Mouse (Mus musculus) cerebellum, postnatal 4 days (tissue): ENCODE measurements around the gene Nckap5l.
"Not testable (repeated sequence)": the region's sequence is repeated elsewhere in the genome, so short reads cannot be mapped to it uniquely, and the experiment has no call there.

ENCODE experiments used
- DNase-seq, 2 experiments: peaks; one replicate each; pipeline ENCODE4 v3.0.0; 2022; ENCODE audit warnings: low spot score in 2 of 2, mixed read lengths in 1 of 2

Gene Nckap5l

DNA sequence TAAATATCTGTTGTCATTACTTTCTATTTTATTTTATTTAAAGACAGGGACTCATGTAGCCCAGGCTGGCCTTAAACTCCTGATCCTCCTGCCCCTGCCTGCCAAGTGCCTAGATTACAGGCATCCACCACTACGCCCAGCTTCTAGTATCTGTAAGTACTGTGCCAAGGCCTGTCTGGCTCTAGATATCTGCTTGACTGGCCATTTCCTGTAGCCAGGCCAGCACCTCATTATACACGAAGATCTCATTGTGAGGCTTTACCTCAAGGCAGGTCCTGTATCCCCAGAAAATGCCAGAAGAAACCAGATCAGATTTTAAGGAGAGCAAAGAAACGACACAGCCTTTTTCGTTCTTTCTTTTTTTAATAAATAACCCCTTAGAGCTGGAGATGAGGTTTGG, 12.2 kb upstream of the Nckap5l start:
- no peak for DNase-seq

DNA sequence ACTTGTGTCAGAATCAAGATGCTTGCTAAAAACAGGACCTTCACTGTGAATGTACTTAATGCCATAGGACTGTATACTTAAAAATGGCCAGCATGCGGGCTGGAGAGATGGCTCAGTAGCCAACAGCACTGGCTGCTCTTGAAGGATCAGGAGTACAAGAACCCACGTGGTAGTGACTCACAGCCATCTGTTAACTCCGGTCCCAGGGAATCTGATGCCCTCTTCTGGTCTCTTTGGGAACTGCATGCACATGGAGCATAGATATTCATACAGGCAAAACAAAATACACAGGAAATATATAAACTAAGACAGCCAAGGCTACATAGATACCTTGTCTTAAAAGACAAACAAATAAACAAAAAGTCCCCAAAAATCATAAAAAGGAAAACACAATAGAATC, 11.5 kb upstream of the Nckap5l start:
- peak; percentile 70 to 90 for DNase-seq

DNA sequence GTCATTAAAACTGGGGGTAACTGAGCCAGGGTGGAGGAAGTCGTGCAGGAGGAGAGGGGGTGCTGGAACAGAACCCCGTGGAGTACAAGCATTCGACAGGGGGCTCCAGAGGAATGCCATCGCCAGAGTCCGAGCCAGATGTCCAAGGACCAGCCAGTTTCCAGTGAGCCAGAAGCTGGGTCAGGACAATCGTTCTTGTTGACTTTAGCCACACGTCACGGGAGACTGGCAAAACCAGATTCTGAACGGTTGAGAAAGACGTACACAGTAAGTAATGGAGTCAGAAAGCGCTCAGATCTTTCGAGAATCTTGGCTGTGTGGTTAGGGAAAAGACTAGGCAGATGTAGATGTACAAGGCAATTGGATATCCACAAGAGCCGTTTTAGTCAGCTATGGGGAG, 5.6 kb upstream of the Nckap5l start:
- DNase-seq = no peak

DNA sequence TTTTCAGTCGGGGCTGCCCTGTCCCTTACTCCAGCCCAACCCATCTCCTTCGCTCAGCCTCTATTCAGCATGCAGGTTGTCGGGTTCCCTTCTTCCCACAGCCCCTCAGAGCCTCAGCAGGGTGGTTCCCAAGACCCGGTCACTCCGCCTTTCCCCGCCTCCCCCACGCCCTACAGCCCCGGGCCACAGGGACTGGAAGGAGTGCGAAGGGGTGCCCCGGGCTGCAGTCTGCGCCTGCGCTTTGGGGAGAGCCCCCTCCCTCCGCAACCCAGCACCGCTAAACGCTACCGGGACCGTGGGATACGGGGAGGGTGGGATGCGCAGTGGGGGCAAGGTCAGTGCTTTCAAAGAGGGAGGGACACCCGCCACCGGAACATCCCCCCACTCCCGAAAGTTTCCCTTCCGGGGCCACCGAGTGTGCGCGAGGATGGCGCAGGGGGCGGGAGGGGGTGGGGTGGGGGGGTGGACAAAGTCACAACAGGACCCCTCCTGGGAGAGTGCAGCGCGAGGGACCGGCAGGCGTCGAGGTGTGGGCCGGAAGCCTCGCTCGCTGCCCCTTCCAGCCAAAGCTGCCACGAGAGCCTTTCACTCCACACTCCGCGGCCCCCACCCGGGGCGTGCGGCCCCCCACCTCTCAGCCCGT, 464 bp downstream of the Nckap5l start:
- peak in 1 of 2 experiments; percentile 60 for DNase-seq

DNA sequence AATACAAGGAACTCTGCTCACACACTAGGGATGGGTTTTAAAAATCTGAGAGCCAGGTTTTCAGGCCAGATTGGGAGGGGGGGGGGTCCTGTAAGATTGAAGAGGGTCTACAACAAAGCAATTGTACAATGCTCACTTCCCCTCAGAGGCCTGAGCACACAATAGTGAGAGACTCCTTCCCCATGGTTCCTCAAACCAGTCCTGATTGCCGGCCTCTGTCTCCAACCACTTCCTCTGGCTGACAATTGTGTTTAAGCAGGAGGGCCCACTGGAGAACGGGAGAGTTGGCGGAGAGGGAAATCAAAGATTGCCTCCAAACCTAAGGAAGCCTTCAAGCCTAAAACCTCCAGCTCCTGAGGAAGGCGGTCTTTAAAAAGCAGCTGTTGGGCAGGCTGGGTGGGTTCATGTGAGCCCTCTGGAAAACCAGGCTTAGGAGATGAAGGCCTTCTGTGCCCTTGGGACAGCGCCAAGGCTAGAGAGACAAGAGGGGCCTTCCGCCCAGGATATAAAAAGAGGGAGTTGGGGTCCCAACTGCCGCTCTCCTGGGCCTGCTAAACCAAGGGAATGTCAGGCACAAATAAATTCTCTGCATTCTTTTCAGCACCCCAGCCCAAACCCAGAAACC, 1.1 kb downstream of the Nckap5l start:
- peak in 1 of 2 experiments; percentile 42 for DNase-seq

DNA sequence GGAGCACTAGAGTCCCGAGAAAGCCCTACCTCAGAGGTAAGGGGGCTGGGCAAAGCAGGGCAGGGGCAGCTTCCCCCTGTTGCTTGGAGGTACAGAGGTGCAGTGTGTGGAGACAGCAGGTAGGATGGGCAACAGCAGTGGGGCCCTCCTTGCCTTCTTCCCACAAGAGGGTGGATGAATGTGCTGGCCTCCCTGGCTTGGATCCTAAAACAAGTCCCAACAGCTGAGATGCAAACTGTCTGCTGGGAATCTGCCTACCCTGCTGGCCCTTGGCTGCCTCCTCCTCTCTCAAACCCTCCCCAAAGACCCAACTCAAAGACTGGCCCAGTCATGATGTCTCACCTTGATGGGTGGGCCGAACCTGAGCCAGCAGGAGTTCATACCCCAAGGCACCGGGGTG, 2.1 kb downstream of the Nckap5l start:
- DNase-seq = no peak

DNA sequence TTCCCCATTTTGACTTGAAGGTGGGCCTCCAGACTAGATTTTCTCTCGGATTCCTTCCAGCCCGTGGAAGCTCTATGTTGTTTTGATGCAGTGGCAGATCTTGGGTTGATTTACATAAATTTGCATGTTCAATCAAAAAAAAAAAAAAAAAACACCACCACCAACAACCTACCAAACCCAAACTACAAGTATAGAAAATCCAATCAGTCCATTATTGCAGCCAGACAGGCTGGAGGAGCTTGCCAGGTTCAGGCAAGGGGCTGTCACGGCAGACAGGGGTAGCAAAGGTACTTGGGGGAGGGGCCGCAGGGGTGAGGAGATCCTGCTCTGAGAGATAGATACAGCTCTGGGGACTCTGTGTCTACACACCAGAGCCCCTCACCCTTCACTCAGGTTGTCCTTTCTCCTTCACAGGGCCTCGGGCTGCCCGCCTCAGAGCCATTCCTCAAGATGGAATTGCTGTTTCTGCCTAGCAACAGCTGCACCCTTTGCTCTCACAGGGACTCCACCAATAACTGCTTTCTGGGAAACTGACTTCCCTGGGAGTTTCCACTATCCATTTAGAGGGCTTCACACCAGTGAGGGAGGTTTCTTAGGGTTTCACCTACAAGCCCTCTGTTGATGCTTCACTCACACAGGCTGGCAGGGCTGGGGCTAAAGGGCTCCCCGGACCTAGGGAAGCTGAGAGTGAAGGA, 2.8 kb downstream of the Nckap5l start:
- no peak for DNase-seq

DNA sequence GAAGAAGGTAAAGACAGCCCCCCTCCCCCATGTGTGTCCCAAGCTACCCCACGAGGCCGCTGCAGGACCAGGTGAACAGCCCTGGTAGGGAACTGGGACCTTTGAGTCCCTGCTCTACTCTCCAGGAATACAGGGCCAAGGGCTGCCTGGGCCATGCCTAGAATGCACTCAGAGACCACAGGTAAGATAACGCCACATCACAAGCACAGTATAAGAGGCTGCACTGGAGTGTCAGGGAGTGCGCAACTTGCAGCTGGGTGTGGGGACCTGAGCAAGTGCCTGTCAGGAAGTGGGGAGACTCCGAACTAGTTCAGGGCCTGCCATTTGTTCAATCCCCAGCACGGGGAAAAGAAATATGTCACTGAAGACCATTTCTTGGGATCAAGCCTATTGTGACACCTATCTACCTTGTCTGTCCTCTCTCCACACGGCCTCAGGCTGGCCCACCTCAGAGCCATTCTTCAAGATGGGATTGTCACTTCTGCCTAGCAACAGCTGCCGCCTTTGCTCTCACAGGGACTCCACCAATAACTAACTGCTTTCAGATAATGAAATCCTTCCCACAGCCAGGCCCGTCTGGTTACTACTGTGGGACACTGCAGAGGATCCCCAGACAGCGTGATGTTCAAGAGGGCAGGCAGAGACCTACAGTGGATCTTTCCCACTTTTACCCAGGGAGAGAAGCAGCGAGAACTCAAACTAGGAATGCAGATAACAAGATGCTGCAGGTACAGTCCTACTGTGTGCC, 4.2 kb downstream of the Nckap5l start:
- no peak for DNase-seq

DNA sequence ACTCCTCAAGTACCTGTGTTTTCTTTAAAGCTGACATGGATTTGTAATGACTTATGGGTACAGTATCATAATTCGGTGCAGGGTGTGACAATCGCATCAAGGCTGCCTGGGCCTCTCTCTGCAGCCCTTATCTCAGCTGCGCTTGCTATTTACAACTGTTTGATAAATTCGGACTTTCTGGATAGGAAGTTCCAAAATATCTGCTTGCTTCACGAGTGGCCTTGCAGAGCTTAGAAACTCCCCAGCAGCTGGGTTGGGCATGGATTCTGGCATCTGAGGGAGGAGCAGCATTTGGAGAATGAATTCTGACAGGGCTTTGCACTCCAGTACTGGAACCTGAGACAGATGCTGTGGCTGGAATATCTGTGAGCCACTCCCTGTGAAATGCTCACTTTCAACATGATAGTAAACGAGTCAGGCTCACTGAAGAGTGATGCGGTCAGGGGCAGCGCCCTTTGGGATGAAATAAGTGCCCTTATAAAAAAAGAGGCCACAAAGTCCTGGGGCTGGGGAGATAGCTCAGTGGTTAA, 7.7 kb downstream of the Nckap5l start:
- DNase-seq = no peak

DNA sequence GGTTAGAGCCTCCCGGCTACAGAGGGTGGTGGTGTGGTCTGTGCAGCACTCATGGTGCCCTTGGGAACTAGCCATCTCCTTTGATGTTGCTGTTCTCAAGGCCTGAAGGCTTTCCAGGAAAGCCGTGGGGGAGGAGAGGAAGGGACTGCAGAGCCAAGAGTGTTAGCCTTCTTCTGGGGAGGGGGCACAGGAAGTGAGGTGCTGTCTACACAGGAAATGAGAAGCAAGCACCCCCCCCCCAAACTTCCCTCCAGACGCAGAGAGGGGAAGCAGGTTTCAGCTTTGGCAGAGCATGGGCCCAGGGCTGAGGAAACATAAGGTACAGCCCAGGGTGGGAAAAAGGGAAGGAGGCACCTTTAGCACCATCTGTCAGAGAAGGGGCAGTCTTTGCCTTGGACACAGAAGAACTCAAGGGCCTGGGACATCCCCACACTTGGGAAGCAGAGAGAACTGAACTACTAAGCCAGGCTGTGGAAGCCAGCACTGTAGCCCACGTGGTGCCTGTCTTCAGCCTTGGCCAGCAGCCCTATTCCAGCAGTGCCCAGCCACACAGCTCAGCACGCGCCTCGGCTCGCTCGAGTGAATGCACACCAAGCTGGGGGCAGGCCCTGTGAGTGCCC, 8.3 kb downstream of the Nckap5l start:
- DNase-seq = peak in 1 of 2 experiments; percentile 72

DNA sequence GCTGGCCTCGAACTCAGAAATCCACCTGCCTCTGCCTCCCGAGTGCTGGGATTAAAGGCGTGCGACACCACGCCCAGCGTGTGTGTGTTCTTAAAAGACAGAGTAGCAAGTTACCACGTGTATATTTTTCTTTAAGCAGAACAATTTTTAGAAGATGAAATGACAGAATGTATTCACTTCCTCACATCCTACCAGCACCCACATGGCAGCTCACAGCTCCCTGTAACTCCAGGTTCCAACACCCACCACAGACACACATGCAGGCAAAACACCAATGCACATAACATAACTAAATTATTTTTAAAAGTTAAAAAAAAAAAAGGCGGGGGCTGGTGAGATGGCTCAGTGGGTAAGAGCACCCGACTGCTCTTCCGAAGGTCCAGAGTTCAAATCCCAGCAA, 11.4 kb downstream of the Nckap5l start:
- DNase-seq = not testable (repeated sequence)

DNA sequence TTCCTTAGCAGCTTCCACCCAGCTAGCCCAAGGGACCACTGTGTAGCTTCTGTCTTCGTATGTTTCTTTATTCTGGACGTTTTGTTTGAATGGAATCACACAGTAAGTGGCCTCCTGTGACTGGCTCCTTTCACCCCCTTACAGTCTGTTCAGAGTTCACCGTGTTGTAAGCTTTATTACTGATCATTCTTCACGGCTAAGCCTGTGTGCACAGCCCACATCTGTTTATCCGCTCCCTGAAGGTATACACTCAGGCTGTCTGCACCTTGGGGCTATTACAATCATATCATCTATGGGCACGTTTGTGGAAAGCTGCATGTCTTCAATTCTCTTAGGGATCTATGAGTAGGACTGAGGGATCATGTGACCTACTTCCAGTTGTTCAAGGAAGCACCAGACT, 12.0 kb downstream of the Nckap5l start:
- DNase-seq = no peak

DNA sequence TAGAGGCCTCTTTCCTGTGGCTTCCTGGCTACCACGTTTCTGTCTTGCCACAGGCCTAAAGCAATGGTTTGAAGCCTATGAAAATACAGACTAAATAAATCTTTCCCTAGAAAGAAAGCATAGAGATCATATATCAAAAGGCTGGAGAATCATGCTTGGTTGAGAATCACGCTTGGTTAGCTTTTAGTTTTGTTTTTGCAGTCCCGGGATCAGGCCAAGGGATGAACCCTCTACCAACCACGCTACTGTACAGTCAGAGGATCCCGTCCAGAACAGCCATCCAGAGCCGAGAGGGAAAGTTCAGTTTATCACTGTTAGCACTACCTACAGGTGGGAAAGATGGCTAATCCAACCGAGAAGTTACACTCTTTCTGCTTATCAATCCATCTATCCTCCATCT, 15.2 kb downstream of the Nckap5l start:
- DNase-seq = no peak

DNA sequence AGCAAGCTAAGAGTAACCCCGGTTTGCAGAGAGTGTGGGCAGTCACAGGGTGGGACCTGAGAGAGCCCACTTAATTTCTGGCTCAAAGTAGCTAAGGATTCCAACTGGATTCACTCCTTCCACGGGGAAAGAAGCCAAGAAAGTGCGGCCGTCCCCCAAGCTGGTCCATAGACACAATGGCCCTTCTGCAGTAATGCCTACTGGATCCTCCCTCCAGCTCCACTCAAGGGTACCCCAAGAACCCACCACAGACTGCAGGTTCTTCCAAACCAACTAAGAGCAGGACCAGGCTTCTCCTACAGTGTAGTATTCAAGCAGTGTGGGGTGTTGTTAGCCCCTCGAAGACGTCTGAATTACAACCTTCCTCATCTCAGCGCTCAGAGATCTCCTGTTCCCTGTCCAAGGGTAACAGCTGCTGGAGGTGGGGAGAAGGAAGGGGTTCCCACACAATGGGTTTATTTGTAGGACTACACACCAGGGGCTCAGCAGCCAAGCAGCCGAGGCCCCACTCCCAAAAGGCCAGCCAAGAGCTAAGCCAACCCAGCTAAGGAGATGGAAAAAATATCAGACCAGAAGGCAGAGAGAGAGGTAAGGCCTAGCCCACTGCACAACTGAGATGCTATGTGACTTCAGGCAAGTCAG, 16.6 kb downstream of the Nckap5l start:
- DNase-seq = peak; percentile 20 to 54

DNA sequence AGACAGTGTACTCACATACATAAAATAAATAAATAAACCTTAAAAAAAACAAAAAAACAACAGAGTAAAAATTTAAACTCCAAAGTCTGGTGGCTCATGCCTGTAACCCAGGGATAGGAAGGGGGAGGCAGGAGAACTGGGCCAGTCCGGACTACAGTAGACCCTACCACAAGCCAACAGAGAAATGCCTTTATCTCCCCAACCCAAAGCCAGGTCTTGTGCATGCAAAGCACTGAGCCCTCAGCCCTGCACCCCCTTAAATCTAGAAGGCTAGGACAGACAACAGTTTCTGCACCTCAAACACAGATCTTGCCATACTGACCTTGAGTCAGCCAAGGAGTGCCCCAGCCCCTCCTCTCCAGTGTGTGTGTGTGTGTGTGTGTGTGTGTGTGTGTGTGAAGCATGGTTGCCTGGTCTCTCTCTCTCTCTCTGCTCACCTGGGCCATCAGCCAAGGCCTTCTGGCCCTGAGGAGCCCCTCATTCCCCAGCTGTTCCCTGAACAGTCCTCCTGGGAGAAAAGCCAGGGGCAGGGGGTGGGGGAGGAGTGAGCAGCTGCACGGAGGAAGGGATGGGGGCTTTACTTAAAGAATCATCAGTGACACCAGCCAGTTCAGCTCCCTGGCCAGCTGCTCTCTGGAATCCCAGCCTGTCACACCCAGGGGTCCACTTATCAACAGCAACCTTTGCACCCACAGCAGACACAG, 17.3 kb downstream of the Nckap5l start:
- peak; percentile 30 to 79 for DNase-seq

DNA sequence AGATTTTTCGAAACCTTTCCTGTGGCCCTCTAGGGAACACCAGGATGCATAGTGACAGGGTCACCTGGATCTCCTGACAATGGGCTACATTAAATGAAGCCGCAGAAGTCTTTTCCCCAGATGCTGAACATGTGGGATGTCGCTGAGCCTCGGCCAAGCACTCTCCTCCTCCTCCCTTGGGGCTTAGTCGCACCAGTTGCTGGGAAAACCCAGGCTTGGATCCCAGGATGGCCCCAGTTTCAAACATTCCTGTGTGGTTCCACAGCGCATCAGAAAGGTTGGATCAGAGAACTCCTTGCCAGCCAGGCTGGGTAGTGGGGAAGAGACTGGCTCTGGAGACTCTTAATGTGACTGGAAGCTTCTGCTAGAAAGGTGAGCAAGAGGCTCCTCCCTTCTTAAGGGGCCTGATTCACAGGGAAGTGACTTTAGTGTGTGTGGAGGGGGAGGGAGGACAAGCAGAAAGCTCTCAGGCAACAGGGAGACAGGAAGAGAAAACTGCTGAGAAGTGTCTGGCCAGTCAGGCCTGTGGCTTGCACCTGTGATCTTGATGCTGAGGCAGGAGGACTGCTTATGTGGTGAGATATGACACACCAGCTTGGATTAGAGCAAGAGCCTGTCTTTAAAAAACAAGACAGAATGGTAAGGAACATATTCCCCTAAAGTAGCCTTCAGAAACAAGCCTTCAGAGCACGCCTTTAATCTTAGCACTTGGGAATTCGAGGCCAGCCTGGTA, 18.4 kb downstream of the Nckap5l start:
- DNase-seq = no peak

DNA sequence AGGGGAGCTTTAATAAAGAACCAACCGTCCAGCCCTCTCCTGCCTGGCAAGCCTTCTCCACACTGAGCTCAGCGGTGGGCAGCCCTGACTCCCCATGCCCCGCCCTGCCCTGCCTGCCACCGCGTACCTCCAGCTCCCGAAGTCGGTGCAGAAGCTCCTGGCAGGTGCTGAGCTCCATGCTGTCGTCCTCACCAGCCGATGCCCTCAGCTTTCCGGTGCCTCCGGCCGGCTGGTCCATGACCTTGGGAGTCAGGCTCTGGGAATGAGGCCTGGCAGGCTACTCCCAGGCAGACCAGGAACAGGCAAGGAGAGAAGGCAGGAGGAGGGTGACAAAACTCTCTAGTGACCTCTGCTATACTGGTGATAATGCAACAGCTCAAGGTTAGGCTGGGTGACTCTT, 23.6 kb downstream of the Nckap5l start:
- no peak for DNase-seq

DNA sequence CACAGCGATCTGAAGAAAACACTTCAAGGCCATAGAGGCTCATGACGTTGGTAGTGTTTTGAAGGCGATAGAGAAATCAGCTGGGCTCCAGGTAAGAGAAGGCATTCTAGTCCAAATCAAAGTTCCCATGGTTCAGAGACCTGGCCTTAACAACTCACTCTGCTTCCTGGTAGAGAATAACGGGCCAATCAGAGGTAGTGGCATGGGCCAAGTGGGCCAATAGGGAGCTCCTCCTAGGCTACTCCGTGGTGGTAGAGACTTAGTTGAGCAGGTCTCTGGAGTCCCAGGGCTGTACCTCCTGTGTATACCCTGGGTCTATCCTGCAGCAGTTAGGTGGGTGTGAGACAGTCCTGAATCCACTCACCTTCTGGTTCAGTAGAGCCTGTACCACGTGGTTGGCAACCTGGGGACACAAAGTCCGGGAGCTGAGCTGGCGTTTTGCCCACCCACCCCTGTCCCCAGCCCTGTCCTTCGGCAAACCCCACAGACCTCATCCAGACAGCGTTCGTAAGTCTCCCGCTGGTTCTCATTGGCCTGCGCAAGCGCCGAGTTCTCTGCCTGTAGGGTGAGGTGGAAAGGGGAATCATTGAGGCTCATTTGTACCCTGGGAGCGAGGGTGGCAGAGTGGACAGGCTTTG, 24.3 kb downstream of the Nckap5l start:
- DNase-seq = no peak

DNA sequence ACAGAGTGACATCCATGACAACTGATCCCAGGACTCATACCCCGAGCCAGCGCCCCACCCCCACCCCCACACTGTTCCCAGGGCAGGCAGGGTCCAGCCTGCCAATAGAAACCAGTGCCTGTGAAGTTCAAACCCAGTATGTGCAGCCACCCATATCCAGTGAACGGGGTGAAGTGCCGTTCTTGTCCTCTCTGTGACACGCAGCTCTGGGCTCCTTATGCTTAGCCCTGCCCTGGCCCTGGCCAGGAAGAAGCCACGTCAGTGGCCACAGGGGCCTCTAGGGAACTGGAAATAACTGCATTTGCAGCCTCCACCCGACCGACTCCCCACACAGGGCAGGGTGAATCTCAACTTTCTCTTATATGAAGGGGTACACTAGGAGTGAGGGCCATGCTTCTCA, 25.6 kb downstream of the Nckap5l start:
- no peak for DNase-seq
